Mouse (Mus musculus): ENCODE results near the gene Thsd7b. TPM values are rescaled to one million over a fixed set of nuclear protein-coding genes. Genes with fewer than 3 reads are reported as not detected.
"Not testable (repeated sequence)": the region's sequence is repeated elsewhere in the genome, so short reads cannot be mapped to it uniquely, and the experiment has no call there.

Thsd7b gene
- polyA plus RNA-seq, 1 experiment from 2014 or later: 3.7 TPM

DNA sequence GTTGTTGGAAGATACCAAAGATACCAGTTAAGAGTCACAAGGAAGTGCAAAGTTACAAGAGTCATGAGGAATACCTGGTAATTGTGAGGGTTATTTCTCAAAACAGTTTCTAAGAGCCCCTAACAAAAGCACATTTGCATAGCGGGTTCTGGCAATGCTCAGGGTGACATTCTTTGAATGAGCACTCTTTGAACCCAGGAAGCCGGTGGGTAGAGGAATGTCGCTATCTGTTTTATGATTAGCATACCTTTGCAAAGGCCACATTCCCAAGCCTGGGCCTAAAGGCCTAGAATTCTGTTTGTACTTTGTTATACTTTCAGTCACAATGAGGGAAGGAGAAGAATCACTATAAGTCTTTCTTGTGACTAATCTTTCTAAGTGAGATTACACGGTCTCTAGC, 973.8 kb downstream of the Thsd7b start:
- not testable (repeated sequence) for H3K4me3 ChIP-seq (ENCODE audit: low read depth, low read length); H3K4me2 ChIP-seq (ENCODE audit: low read depth, low read length, severe bottlenecking); H3K36me3 ChIP-seq (ENCODE audit: control insufficient read depth, insufficient read depth, low read length); H3K27me3 ChIP-seq (ENCODE audit: control insufficient read depth, insufficient read depth, low read length); H3K4me1 ChIP-seq (replicated peaks; ENCODE audit: control insufficient read depth, insufficient read depth, low read length); H3K9me3 ChIP-seq (ENCODE audit: control insufficient read depth, low read length); H3K27ac ChIP-seq (ENCODE audit: low read depth, low read length); H3K9ac ChIP-seq (ENCODE audit: low read length); ATAC-seq (replicated peaks; ENCODE audit: low FRiP score); DNase-seq (ENCODE audit: low spot score)
- WGBS: 93% methylated on average over 4 of the region's 4 CpGs

- Histone ChIP-seq H3K27me3 (ENCODE audit: control insufficient read depth, insufficient read depth, low read length) (no peaks in the 10 kb centered on the region), H3K27ac (ENCODE audit: low read depth, low read length) (no peak overlapping the region), H3K4me1 (replicated peaks; ENCODE audit: control insufficient read depth, insufficient read depth, low read length) (no peaks in the 10 kb centered on the region), H3K36me3 (ENCODE audit: control insufficient read depth, insufficient read depth, low read length) (no peaks in the 10 kb centered on the region), H3K9me3 (ENCODE audit: control insufficient read depth, low read length) (no peaks in the 10 kb centered on the region), H3K9ac (ENCODE audit: low read length) (no peak overlapping the region), H3K4me3 (ENCODE audit: low read depth, low read length) (no peak overlapping the region), H3K4me2 (ENCODE audit: low read depth, low read length, severe bottlenecking) (no peak overlapping the region)
- ATAC-seq (replicated peaks; ENCODE audit: low FRiP score) (no peak), DNase-seq (ENCODE audit: low spot score) (no peak)
- WGBS: 49% methylated on average over 6 of the region's 6 CpGs
These were observed 988.9 kb downstream of the Thsd7b start for GRCm38 (mm10) chr1:130262046-130262445.
